Mouse (Mus musculus) ES-E14 (cell line): ENCODE data around the gene Ythdf1.

Experiments
- CHD2 ChIP-seq: IDR thresholded peaks from 2 replicates; pipeline ENCODE4 v1.6.1; 2014; ENCODE audit warnings: mild to moderate bottlenecking, low read depth, low read length, inconsistent platforms
- HCFC1 ChIP-seq: IDR thresholded peaks from 2 replicates; pipeline ENCODE4 v1.6.1; 2012; ENCODE audit warnings: low read length, inconsistent platforms, borderline replicate concordance; ENCODE audit not compliant: insufficient read depth
- ZC3H11A ChIP-seq: IDR thresholded peaks from 2 replicates; pipeline ENCODE4 v1.6.1; 2012; ENCODE audit warnings: low read depth, mild to moderate bottlenecking, inconsistent platforms, low read length, borderline replicate concordance

DNA sequence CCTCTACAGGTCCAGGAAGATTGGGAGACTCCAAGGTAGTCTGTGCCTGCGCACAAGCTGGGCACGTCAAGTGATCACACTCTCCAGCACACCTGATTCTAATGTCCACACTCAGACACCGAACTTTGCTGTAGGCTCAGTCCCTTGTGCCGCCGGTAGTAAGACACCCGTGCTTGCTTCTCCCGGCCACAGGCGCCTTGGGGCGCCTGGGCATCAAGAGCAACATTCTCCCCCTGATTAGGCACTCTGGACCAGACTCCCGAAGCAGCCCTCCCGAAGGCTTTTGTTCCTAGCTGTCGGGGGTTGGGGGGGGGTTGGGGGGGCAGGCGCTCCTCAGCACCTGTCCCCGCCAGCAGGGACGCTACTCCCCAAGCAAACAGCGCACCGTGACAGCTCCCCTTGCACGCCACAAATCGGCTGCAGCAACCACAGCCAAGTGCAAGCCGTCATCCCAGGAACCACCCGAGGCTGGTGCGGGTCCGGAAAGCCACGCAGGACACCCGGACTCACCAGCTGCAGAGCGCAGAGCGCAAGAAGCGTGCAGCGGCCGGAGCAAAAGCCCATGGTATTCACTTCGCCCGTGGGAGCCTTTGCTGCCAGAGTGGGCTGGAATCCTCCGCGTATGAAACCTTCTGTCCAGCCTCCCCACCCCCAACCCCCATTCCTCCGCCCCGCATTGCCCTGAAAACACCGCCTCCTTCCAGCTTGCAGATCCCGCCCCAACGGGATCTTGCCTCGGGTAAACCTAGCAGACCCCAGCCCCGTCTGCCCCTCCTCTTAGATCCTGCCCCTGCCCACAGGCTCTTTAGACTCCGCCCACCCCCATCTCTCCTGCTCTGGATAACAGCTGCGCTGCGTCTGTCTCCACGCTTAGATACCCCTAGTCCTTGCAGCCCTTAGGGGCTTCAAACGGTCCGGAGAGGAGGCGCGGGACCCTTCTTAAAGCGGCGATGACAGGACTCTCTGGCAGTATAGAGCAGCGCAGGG is 33.6 kb upstream of the Ythdf1 start, which contains the start of gene Nkain4:
- TF ChIP-seq HCFC1 (no peak), ZC3H11A (no peak), CHD2 (0 out of 2 replicates have a peak, but pooled peaks have one; percentile 19)
